Mouse (Mus musculus) thymus, adult 18-20 months (tissue): ENCODE measurements around the gene Cachd1.

Experiments used
- DNase-seq, 2 experiments: peaks; one replicate each; pipeline ENCODE4 v3.0.0; 2022; ENCODE audit warnings: mixed read lengths in 2 of 2

Gene Cachd1

DNA sequence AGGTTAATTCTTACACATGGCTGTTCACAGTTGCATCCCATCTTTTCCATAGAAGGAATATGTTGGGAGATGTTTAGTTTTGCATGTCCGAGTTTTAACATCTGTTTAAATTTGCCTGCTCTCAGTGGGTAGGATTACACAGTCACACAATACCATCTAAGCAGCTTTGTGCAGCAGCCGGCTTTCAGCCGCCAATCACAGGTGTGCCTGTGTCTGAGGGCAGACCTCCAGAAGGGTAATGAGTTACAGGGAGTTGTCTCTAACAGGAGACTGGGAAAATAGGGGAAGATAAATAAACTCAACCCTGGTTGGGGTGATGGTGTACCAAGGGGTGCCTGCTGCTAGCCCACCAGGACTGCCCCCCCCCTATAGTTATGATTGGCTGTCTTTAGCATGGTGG lies 299.9 kb downstream of the Cachd1 start:
- DNase-seq, result no peak
